Mouse (Mus musculus) heart, adult 11 months (tissue): Measurements from ENCODE around the gene Nup62.
"Not testable (repeated sequence)": the region's sequence is repeated elsewhere in the genome, so short reads cannot be mapped to it uniquely, and the experiment has no call there.

ENCODE experiments used
- DNase-seq: peaks from one replicate; pipeline ENCODE4 v3.0.0; 2022

Gene Nup62

GRCm38 (mm10) chr7:44864595-44865542 is 49.0 kb downstream of the Nup62 start:
- DNase-seq: peak; percentile 95

- DNase-seq: peak; percentile 99
Measured at GRCm38 (mm10) chr7:44866276-44867009, 50.6 kb downstream of the Nup62 start.

GRCm38 (mm10) chr7:44867010-44867702 is 51.3 kb downstream of the Nup62 start:
- peak; percentile 95 for DNase-seq

- no peak for DNase-seq
Measured at GRCm38 (mm10) chr7:44867802-44868201, 51.9 kb downstream of the Nup62 start.

- peak; percentile 94 for DNase-seq
Measured at GRCm38 (mm10) chr7:44868465-44868864, 52.6 kb downstream of the Nup62 start.

- DNase-seq: peak; percentile 99
Measured at GRCm38 (mm10) chr7:44868919-44869696, 53.2 kb downstream of the Nup62 start.

- peak; percentile 100 for DNase-seq
Measured at GRCm38 (mm10) chr7:44869697-44870528, 54.0 kb downstream of the Nup62 start, which contains the start of gene Ptov1. Gene Ptov1 (minus strand): TSS chr7:44869788.

- DNase-seq: no peak
Measured at GRCm38 (mm10) chr7:44870614-44871013, 54.7 kb downstream of the Nup62 start.

GRCm38 (mm10) chr7:44871181-44871580 is 55.3 kb downstream of the Nup62 start:
- no peak for DNase-seq

GRCm38 (mm10) chr7:44871774-44872173 is 55.9 kb downstream of the Nup62 start:
- DNase-seq: not testable (repeated sequence)

- DNase-seq: peak; percentile 96
Measured at GRCm38 (mm10) chr7:44877833-44878232, 61.9 kb downstream of the Nup62 start.
